Mouse (Mus musculus) ES-E14 (cell line): Measurements from ENCODE around the gene Zbtb1.

Experiments used
- CHD2 ChIP-seq: IDR thresholded peaks from 2 replicates; pipeline ENCODE4 v1.6.1; 2014; ENCODE audit warnings: mild to moderate bottlenecking, low read depth, low read length, inconsistent platforms
- MAFK ChIP-seq: IDR thresholded peaks from 2 replicates; pipeline ENCODE4 v1.6.1; 2014; ENCODE audit warnings: mild to moderate bottlenecking, low read depth, low read length, inconsistent platforms; ENCODE audit not compliant: insufficient read depth
- ZC3H11A ChIP-seq: IDR thresholded peaks from 2 replicates; pipeline ENCODE4 v1.6.1; 2012; ENCODE audit warnings: low read depth, mild to moderate bottlenecking, inconsistent platforms, low read length, borderline replicate concordance

DNA sequence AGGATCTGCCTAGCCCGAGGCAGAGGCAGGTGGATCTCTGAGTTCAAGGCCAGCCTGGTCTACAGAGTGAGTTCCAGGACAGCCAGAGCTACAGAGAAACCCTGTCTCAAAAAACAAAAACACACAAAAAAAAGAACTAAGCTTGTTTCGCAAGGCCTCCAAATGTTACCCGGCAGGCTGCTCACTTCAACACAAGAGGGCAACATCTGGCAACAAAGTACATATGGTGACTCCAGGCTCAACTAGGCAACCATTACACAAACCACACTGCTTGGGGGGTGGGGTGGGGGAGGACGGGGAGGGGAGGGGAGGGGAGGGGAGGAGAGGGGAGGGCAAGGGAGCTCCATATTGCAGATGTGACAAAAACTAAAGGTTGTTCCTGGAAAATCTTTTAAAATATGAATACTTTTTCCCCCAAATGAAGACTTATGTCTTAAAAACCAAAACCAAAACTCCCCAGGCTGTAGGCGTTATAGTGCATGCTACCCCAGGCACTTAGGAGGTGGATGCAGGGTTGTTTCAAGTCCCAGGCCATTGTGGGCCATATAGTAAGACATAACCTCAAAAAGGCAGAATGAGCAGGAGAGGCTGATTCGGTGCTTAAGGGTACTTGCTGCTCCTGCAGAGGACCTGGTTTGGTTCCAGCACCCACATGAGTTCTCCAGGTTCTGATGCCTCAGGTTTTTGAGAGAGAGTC is 24.2 kb upstream of the Zbtb1 start:
- no peak for TF ChIP-seq CHD2
- TF ChIP-seq MAFK: no peak
- TF ChIP-seq ZC3H11A: no peak
